In genomic region chr1:63129857-63130690, GRCm38 (mm10) we compare ENCODE assay signal across 7 mouse cellular contexts. TPM values are rescaled to one million over a fixed set of nuclear protein-coding genes. Genes with fewer than 3 reads are reported as not detected.
A peak's percentile ranks its signal among the peaks of the same experiment; 100 is the strongest.
DNase-seq lines count a peak whose midpoint lies in the region; ATAC-seq and TF ChIP-seq lines count a peak whose summit lies in the region.

No protein-coding gene starts in this region.

- H3K27ac ChIP-seq in hindbrain, embryonic 12.5 days, result no peak overlapping the region
- no peak overlapping the region for H3K27ac ChIP-seq in neural tube, embryonic 12.5 days

- peak; percentile 41 for ATAC-seq in activated CD4-positive, CD25-positive, alpha-beta regulatory T cell, adult 4 months
- no peak; the same call in 1 of the 2 replicates for ATAC-seq in hindbrain, embryonic 12.5 days (ENCODE audit: low FRiP score)
- ATAC-seq in neural tube, embryonic 12.5 days (ENCODE audit: low FRiP score, low read depth), result peak; percentile 53; the same call in 1 of the 2 replicates

- no peaks in the 10 kb centered on the region for H3K9me3 ChIP-seq in E14TG2a.4 (ENCODE audit: low read length)
- no peaks in the 10 kb centered on the region for H3K9me3 ChIP-seq in hindbrain, embryonic 12.5 days (replicated peaks)
- H3K9me3 ChIP-seq in neural tube, embryonic 12.5 days, result no peaks in the 10 kb centered on the region

- peak overlapping the region; percentile 35; the same call in 1 of the 2 replicates for H3K4me3 ChIP-seq in E14TG2a.4 (replicated peaks; ENCODE audit: low read length)
- no peak overlapping the region for H3K4me3 ChIP-seq in hindbrain, embryonic 12.5 days
- no peak overlapping the region for H3K4me3 ChIP-seq in neural tube, embryonic 12.5 days

- no peak for TF ChIP-seq CTCF in E14TG2a.4 (conservative IDR thresholded peaks at IDR 0.05; ENCODE audit: low read length)

- H3K9ac ChIP-seq in hindbrain, embryonic 12.5 days, result no peak overlapping the region
- no peak overlapping the region for H3K9ac ChIP-seq in neural tube, embryonic 12.5 days

- H3K4me2 ChIP-seq in hindbrain, embryonic 12.5 days (replicated peaks), result peak overlapping the region; percentile 45
- peak overlapping the region; percentile 49 for H3K4me2 ChIP-seq in neural tube, embryonic 12.5 days (replicated peaks)

- 28% methylated on average over 18 of the region's 18 CpGs for WGBS in hindbrain, embryonic 12.5 days
- WGBS in neural tube, embryonic 12.5 days, result 24% methylated on average over 18 of the region's 18 CpGs

- H3K4me1 ChIP-seq in E14TG2a.4 (replicated peaks; ENCODE audit: low read depth, low read length), result peaks cover 80% of the 10 kb centered on the region
- peaks cover 4% of the 10 kb centered on the region; the same call in 1 of the 2 replicates for H3K4me1 ChIP-seq in hindbrain, embryonic 12.5 days
- H3K4me1 ChIP-seq in neural tube, embryonic 12.5 days, result 0 out of 2 replicates have a peak, but pooled peaks cover 3% of the 10 kb centered on the region

- peak; percentile 35 for DNase-seq in liver
- DNase-seq in ovary, postnatal 14 days (ENCODE audit: low spot score), result no peak
- no peak for DNase-seq in cerebellum, adult 9-11 months

- peaks cover 14% of the 10 kb centered on the region for H3K36me3 ChIP-seq in E14TG2a.4 (ENCODE audit: insufficient read depth, low read length)
- H3K36me3 ChIP-seq in hindbrain, embryonic 12.5 days, result peaks cover 6% of the 10 kb centered on the region; the same call in 1 of the 2 replicates
- H3K36me3 ChIP-seq in neural tube, embryonic 12.5 days, result peaks cover 14% of the 10 kb centered on the region; the same call in 1 of the 2 replicates

- no peaks in the 10 kb centered on the region for H3K27me3 ChIP-seq in E14TG2a.4 (ENCODE audit: insufficient read depth, low read length)
- H3K27me3 ChIP-seq in hindbrain, embryonic 12.5 days, result no peaks in the 10 kb centered on the region
- no peaks in the 10 kb centered on the region for H3K27me3 ChIP-seq in neural tube, embryonic 12.5 days (replicated peaks)

RNA-seq across cellular contexts. Expression of gene Ino80d, which starts 15.6 kb away (rescaled TPM):
- polyA plus RNA-seq in activated CD4-positive, CD25-positive, alpha-beta regulatory T cell, adult 4 months (2017; shearing (Covaris generic)), result 10 to 100 TPM; 20.9 to 23.0 TPM
- 13.4 and 14.0 TPM in 2 replicates for polyA plus RNA-seq in hindbrain, embryonic 12.5 days (2016; fragmentation: Nextera tagmentation; extraction: Ambion mirVana)
- 9.1 and 10.5 TPM in 2 replicates for polyA plus RNA-seq in neural tube, embryonic 12.5 days (2016; fragmentation: Nextera tagmentation; extraction: Ambion mirVana)

RNA-seq across cellular contexts. Expression of gene Eef1b2, which starts 46.6 kb away (rescaled TPM):
- 1,000 to 10,000 TPM; 1,216 to 1,318 TPM for polyA plus RNA-seq in activated CD4-positive, CD25-positive, alpha-beta regulatory T cell, adult 4 months (2017; shearing (Covaris generic))
- 351 and 383 TPM in 2 replicates for polyA plus RNA-seq in hindbrain, embryonic 12.5 days (2016; fragmentation: Nextera tagmentation; extraction: Ambion mirVana)
- 397 and 398 TPM in 2 replicates for polyA plus RNA-seq in neural tube, embryonic 12.5 days (2016; fragmentation: Nextera tagmentation; extraction: Ambion mirVana)

RNA-seq across cellular contexts. Expression of gene Ndufs1, which starts 46.6 kb away (rescaled TPM):
- polyA plus RNA-seq in activated CD4-positive, CD25-positive, alpha-beta regulatory T cell, adult 4 months (2017; shearing (Covaris generic)), result 100 to 1,000 TPM; 105 to 118 TPM
- 124 and 133 TPM in 2 replicates for polyA plus RNA-seq in hindbrain, embryonic 12.5 days (2016; fragmentation: Nextera tagmentation; extraction: Ambion mirVana)
- polyA plus RNA-seq in neural tube, embryonic 12.5 days (2016; fragmentation: Nextera tagmentation; extraction: Ambion mirVana), result 134 and 147 TPM in 2 replicates
